Mouse (Mus musculus) heart, adult 2 months (tissue): Measurements from ENCODE around the gene Tmod4. TPM values are rescaled to one million over a fixed set of nuclear protein-coding genes. Genes with fewer than 3 reads are reported as not detected.

Source experiments
- DNase-seq, 2 experiments: peaks; one replicate each; pipeline ENCODE4 v3.0.0; 2021
- H3K27ac ChIP-seq: fragments of 200-600 bp; 2 replicates; pipeline ENCODE4 v1.8.1; 2022
- H3K27me3 ChIP-seq: fragments of 200-500 bp; 2 replicates; pipeline ENCODE4 v1.6.1; 2012; ENCODE audit warnings: mild to moderate bottlenecking, low read length, inconsistent platforms, mixed read lengths; ENCODE audit not compliant: control insufficient read depth, insufficient read depth
- H3K36me3 ChIP-seq: fragments of 200-500 bp; 2 replicates; pipeline ENCODE4 v1.6.1; 2012; ENCODE audit warnings: low read length, inconsistent platforms; ENCODE audit not compliant: control insufficient read depth, insufficient read depth
- H3K4me1 ChIP-seq: fragments of 200-500 bp; 2 replicates; pipeline ENCODE4 v1.6.1; 2011; ENCODE audit warnings: low read length; ENCODE audit not compliant: control insufficient read depth, insufficient read depth
- H3K4me3 ChIP-seq: fragments of 200-600 bp; 2 replicates; pipeline ENCODE4 v1.8.1; 2022
- H3K79me2 ChIP-seq: fragments of 200-500 bp; replicated peaks from 2 replicates; pipeline ENCODE4 v1.6.1; 2012; ENCODE audit warnings: mild to moderate bottlenecking, inconsistent platforms, low read length, moderate library complexity, mixed read lengths; ENCODE audit not compliant: control insufficient read depth, insufficient read depth
- H3K9ac ChIP-seq: fragments of 200-500 bp; 2 replicates; pipeline ENCODE4 v1.6.1; 2012; ENCODE audit warnings: low read depth, mild to moderate bottlenecking, control low read depth, inconsistent platforms, low read length, mixed read lengths
- CTCF ChIP-seq: fragments of 200-600 bp; IDR thresholded peaks from 2 replicates; pipeline ENCODE4 v1.8.1; 2022; ENCODE audit warnings: antibody characterized with exemption, mild to moderate bottlenecking, moderate library complexity
- EP300 ChIP-seq: fragments of 200-500 bp; IDR thresholded peaks from 2 replicates; pipeline ENCODE4 v1.6.1; 2011; ENCODE audit warnings: low read depth, low read length, control low read depth; ENCODE audit not compliant: insufficient read depth
- POLR2A ChIP-seq: fragments of 200-500 bp; IDR thresholded peaks from 2 replicates; pipeline ENCODE4 v1.6.1; 2011; ENCODE audit warnings: mild to moderate bottlenecking, low read depth, low read length, control low read depth; ENCODE audit not compliant: insufficient read depth
- WGBS: fragments of 180-500 bp; shearing (Covaris S2); methylation state at CpG from one replicate; pipeline ENCODE4 v1.1.7; 2018; 5-methylcytosine and 5-hydroxymethylcytosine counted together
- intact Hi-C: fragments of 180-260 bp; cut with DNase I; formaldehyde crosslinking; loops from one replicate; pipeline ENCODE4 v1.15.1; 2025
- polyA plus RNA-seq: library from polyadenylated mRNA; depleted of rRNA; stranded (reverse); fragments of >200 nt; gene quantifications from 2 replicates; pipeline ENCODE4 v1.2.3, GENCODE M21; 2012
- total RNA-seq, 2 experiments: library from RNA; stranded (reverse); gene quantifications; 2 replicates each; pipeline ENCODE4 v1.2.3; 2021

Gene Tmod4
- total and polyA plus RNA-seq, 3 experiments, result 22.6 to 30.9 (median 23.3) TPM

DNA sequence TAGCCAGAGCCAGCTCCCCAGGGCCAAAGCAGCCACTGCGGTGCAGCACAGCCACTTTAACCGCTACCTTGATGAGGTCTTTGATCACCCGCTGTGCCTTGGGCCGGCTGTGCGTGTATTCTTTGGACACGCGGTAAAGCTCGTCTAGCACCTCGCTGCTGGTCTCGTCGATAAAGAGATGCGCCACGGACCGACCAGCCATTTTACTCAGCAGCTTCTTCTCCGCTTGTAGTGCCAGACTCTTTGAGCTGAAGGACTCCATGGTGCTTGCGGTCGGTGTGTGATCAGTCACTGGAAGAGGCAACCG, 16.0 kb downstream of the Tmod4 start:
- no peak overlapping the region for H3K4me3 ChIP-seq
- H3K9ac ChIP-seq, result no peak overlapping the region
- DNase-seq, result no peak
- no peak overlapping the region for H3K27ac ChIP-seq
- H3K36me3 ChIP-seq, result no peaks in the 10 kb centered on the region
- H3K4me1 ChIP-seq, result peaks cover 3% of the 10 kb centered on the region; the same call in 1 of the 2 replicates
- no peaks in the 10 kb centered on the region for H3K27me3 ChIP-seq
- WGBS, result 73% methylated on average over 18 of the region's 18 CpGs
- H3K79me2 ChIP-seq, result no peaks in the 10 kb centered on the region
- TF ChIP-seq CTCF (no peak), EP300 (no peak), POLR2A (no peak)
- intact Hi-C loops, result loop anchor here (5.0 kb wide), 1 partner anchor 98 kb away; the partner anchor contains the start of gene Psmd4

DNA sequence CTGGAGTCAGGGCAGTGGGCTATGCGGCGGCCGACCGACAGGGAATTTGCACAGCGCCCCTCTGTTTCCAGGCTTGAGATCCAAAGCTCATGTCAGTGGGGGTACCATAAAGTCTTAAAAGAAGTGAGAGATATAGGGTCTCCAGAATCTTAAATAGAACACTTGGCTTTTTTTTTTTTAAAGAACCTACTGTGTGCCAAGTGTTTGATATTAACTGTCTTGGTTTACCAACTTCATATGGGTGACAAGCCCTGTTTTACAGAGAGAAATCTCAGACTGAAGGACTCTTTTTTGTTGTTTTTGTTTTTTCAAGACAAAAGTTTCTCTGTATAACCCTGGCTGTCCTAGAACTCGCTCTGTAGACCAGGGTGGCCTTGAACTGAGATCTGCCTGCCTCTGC, 16.5 kb downstream of the Tmod4 start:
- TF ChIP-seq CTCF (no peak), EP300 (no peak), POLR2A (no peak)
- H3K27me3 ChIP-seq, result no peaks in the 10 kb centered on the region
- intact Hi-C loops, result loop anchor here (5.0 kb wide), 1 partner anchor 98 kb away; the partner anchor contains the start of gene Psmd4
- H3K9ac ChIP-seq, result no peak overlapping the region
- H3K4me1 ChIP-seq, result no peaks in the 10 kb centered on the region; the same call in 1 of the 2 replicates
- no peaks in the 10 kb centered on the region for H3K36me3 ChIP-seq
- DNase-seq, result no peak
- H3K4me3 ChIP-seq, result no peak overlapping the region
- 96% methylated on average over 6 of the region's 6 CpGs for WGBS
- H3K79me2 ChIP-seq, result no peaks in the 10 kb centered on the region
- H3K27ac ChIP-seq, result no peak overlapping the region; the same call in 1 of the 2 replicates

DNA sequence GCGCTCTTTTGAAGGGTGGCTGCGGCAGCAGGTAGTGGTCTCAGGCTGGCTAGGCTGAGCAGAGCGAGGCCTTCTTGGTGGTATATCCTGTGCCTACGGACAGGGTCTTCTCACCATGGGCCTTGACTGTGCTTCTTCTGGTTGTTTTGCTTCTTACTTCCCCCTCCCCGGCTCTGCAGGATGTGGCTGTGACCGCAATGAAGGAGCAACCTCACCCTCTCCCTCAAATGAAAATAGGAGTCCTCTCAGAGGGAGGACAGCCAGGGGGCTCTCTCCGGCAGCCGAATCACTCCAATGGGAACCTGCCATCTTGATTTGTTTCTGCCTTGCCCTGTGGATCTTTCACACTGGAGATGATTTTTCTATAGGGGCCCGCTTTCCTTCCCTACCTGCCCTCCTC, 17.2 kb downstream of the Tmod4 start:
- Histone ChIP-seq H3K36me3 (no peaks in the 10 kb centered on the region), H3K9ac (no peak overlapping the region), H3K27me3 (no peaks in the 10 kb centered on the region), H3K4me1 (no peaks in the 10 kb centered on the region), H3K79me2 (no peaks in the 10 kb centered on the region), H3K27ac (peak overlapping the region; percentile 12; the same call in 1 of the 2 replicates), H3K4me3 (no peak overlapping the region)
- DNase-seq, result peak in 1 of 2 experiments; percentile 60
- TF ChIP-seq EP300 (no peak), POLR2A (0 out of 2 replicates have a peak, but pooled peaks have one; percentile 25), CTCF (no peak)
- intact Hi-C loops, result loop anchor here (5.0 kb wide), 1 partner anchor 99 kb away; the partner anchor contains the start of gene Psmd4
- 89% methylated on average over 9 of the region's 9 CpGs for WGBS

DNA sequence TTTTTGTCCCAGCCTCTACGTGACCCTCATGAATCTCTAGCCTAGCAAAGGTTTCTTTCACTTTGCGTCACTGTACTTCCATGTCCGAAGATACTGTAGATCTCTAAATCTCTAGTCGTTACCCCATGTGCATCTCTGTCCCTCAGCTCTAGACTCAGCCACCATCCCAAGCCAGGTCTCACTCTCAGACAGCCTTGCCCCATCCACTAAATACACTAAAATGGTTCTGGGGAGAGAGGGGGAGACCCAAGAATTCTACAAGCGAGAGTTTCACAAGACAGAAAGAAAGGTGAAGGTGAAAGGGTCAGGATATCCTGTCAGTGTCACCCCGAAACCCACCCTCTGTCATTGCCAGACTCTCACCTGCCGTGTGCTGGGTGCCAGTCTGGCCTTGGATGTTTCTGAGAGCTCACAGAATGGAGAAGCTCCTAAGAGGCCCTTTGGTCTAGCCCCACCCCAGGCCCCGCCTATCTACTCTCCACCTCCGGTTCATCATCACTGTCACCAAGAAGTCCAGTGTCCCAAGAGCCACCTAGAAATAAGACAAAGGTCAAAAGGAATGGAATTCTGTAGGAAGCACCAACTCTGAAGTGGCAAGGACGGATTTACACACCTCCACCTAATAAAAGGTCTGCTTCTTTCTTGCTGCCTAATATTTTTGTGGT, 17.8 kb downstream of the Tmod4 start, which contains the start of gene Tnfaip8l2:
Gene Tnfaip8l2 (minus strand): TSS at position 409 of the 665 bp plus-strand sequence.
- TF ChIP-seq EP300, result no peak
- TF ChIP-seq POLR2A, result peak; percentile 54; the same call in 1 of the 2 replicates
- H3K4me1 ChIP-seq, result no peaks in the 10 kb centered on the region
- 82% methylated on average over 10 of the region's 10 CpGs for WGBS
- no peak within 1 kb of the TSS for H3K9ac ChIP-seq
- no peak within 1 kb of the TSS for H3K4me3 ChIP-seq
- H3K79me2 ChIP-seq, result no peaks in the 10 kb centered on the region
- intact Hi-C loops, result loop anchor here (1.0 to 5.0 kb wide), 5 partner anchors 19 to 121 kb away; partner anchors contain the start of genes Gabpb2, Psmd4 and Sema6c
- no peaks in the 10 kb centered on the region for H3K36me3 ChIP-seq
- DNase-seq, result peak in 1 of 2 experiments; percentile 69
- no peaks in the 10 kb centered on the region for H3K27me3 ChIP-seq
- H3K27ac ChIP-seq, result peak within 1 kb of the TSS; percentile 12; the same call in 1 of the 2 replicates

DNA sequence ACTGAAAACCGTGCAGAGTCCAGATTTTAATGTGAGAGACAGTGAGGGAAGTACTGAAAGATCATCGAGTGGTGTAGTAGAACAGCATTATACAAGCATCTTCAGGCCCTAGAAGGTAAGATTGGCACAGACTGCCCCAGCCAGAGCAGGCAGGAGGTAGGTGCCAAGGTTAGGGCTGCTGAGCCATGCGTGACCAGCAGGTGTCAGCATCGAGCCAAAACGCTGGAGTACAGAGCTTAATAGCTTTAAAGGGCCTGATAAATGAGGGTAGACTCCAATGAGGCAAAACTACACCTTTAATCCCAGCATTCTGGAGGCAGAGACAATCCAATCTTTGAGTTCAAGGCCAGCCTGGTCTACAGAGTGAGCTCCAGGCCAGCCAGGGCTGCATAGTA, 18.3 kb downstream of the Tmod4 start:
- Histone ChIP-seq H3K36me3 (no peaks in the 10 kb centered on the region), H3K79me2 (no peaks in the 10 kb centered on the region), H3K27ac (no peak overlapping the region), H3K27me3 (no peaks in the 10 kb centered on the region), H3K4me1 (no peaks in the 10 kb centered on the region), H3K4me3 (no peak overlapping the region), H3K9ac (no peak overlapping the region)
- TF ChIP-seq CTCF (peak; percentile 99), POLR2A (0 out of 2 replicates have a peak, but pooled peaks have one; percentile 17), EP300 (peak; percentile 91)
- 4% methylated on average over 5 of the region's 5 CpGs for WGBS
- DNase-seq, result peak; percentile 88 to 92
- intact Hi-C loops, result loop anchor here (1.0 to 5.0 kb wide), 5 partner anchors 18 to 121 kb away; partner anchors contain the start of genes Gabpb2, Psmd4 and Sema6c

DNA sequence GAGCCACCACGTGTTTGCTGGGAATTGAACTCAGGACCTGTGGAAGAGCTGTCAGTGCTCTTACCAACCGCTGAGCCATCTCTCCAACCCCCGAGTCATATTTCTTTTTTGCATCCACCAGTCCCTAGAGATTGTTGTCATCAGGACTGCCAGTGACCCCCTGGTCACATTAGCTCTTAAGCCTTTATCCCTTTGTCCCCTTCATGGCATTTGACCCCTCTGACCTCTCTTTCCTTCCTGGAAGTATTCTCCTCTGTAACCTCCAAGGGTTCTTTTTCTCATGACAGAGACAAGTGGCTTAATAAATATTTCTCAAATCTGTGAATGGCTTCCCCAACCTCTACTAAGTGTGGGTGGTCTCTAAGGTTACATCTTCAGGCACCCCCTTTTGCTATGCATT, 23.6 kb downstream of the Tmod4 start:
- Histone ChIP-seq H3K27me3 (no peaks in the 10 kb centered on the region), H3K4me3 (no peak overlapping the region), H3K9ac (no peak overlapping the region), H3K27ac (no peak overlapping the region), H3K36me3 (no peaks in the 10 kb centered on the region), H3K79me2 (no peaks in the 10 kb centered on the region), H3K4me1 (no peaks in the 10 kb centered on the region)
- no peak for DNase-seq
- intact Hi-C loops, result loop anchor here (5.0 kb wide), 1 partner anchor 39 kb away; no protein-coding TSS in a partner anchor
- WGBS, result 67% methylated on average over 3 of the region's 3 CpGs
- TF ChIP-seq POLR2A (no peak), EP300 (no peak), CTCF (no peak)
